Comparison of ENCODE assay signal across 19 mouse cellular contexts in genomic region chr11:24131818-24132217, GRCm38 (mm10). TPM values are rescaled to one million over a fixed set of nuclear protein-coding genes. Genes with fewer than 3 reads are reported as not detected.
DNase-seq lines count a peak whose midpoint lies in the region; ATAC-seq and TF ChIP-seq lines count a peak whose summit lies in the region.
"Had no signal": no experiment of that assay in that cellular context is flagged by ENCODE, and none has a peak within 500 bp of the region (broad histone marks: within the 10 kb centered on the region; RNA-seq: fewer than 3 reads in every experiment).

No protein-coding gene starts in this region.

- no peak overlapping the region for H3K4me3 ChIP-seq in hindbrain, embryonic 10.5 days
- no peak overlapping the region for H3K4me3 ChIP-seq in hindbrain, postnatal 0 days (ENCODE audit: low read length)
- H3K4me3 ChIP-seq: erythroblast, embryonic 14.5 days; limb, embryonic 13.5 days had no signal

- H3K4me2 ChIP-seq in hindbrain, postnatal 0 days (ENCODE audit: low read depth, low read length): no peak overlapping the region
- H3K4me2 ChIP-seq: limb, embryonic 13.5 days had no signal

- peaks cover 14% of the 10 kb centered on the region; the same call in 1 of the 2 replicates for H3K36me3 ChIP-seq in hindbrain, embryonic 10.5 days
- H3K36me3 ChIP-seq in hindbrain, postnatal 0 days (ENCODE audit: insufficient read depth, low read length): no peaks in the 10 kb centered on the region

- WGBS in hindbrain, embryonic 10.5 days: 81% methylated on average over 2 of the region's 2 CpGs
- WGBS in hindbrain, postnatal 0 days: 87% methylated on average over 2 of the region's 2 CpGs

- TF ChIP-seq CTCF in hindbrain, postnatal 0 days (IDR thresholded peaks at IDR 0.05; ENCODE audit: low read depth): no peak

- H3K4me1 ChIP-seq in hindbrain, embryonic 10.5 days (replicated peaks): peaks cover 38% of the 10 kb centered on the region
- H3K4me1 ChIP-seq in hindbrain, postnatal 0 days (ENCODE audit: insufficient read depth, low read length): peaks cover 4% of the 10 kb centered on the region; the same call in 1 of the 2 replicates

- H3K27ac ChIP-seq in hindbrain, embryonic 10.5 days: 0 out of 2 replicates have a peak overlapping the region, but pooled peaks have one; percentile 2
- H3K27ac ChIP-seq in hindbrain, postnatal 0 days: no peak overlapping the region
- H3K27ac ChIP-seq: limb, embryonic 13.5 days had no signal

- DNase-seq in hindbrain, embryonic 10.5 days (ENCODE audit: low spot score): no peak
- no peak for DNase-seq in hindbrain, postnatal 0 days (ENCODE audit: low spot score)
- peak; percentile 73 to 77 for DNase-seq in B cell, adult 2 months
- DNase-seq in spleen, postnatal 36 days (ENCODE audit: low spot score in 2 of 2): peak; percentile 84 to 87
- DNase-seq in right cerebral cortex, postnatal 36 days (ENCODE audit: low spot score in 2 of 2): no peak
- DNase-seq in lung, postnatal 14 days: no peak
- DNase-seq in retina, postnatal 1 day: no peak
- DNase-seq: adrenal gland, adult 8-10 months; heart, adult 18-20 months; heart, postnatal 10 days; kidney, postnatal 36 days had no signal

- no peak for ATAC-seq in hindbrain, postnatal 0 days
- ATAC-seq in hematopoietic stem cell, adult 5-6 weeks (replicated peaks in 1 of 2; ENCODE audit: insufficient read depth in 1 of 2, low FRiP score in 2 of 2, low TSS enrichment in 1 of 2, low read depth in 1 of 2, poor library complexity in 2 of 2, severe bottlenecking in 2 of 2): peak; percentile 18 to 37; a peak in 2 of 4 replicates
- ATAC-seq: intestine, embryonic 16.5 days; Patski had no signal

- no peaks in the 10 kb centered on the region for H3K9me3 ChIP-seq in hindbrain, embryonic 10.5 days
- H3K9me3 ChIP-seq in hindbrain, postnatal 0 days (ENCODE audit: low read length): no peaks in the 10 kb centered on the region
- H3K9me3 ChIP-seq: limb, embryonic 13.5 days had no signal

- no peak overlapping the region for H3K9ac ChIP-seq in hindbrain, postnatal 0 days (replicated peaks; ENCODE audit: low read length)
- H3K9ac ChIP-seq: limb, embryonic 13.5 days had no signal

- H3K27me3 ChIP-seq in hindbrain, embryonic 10.5 days (ENCODE audit: insufficient read depth, poor library complexity, severe bottlenecking): no peaks in the 10 kb centered on the region
- H3K27me3 ChIP-seq in hindbrain, postnatal 0 days (ENCODE audit: insufficient read depth, low read length): no peaks in the 10 kb centered on the region
- H3K27me3 ChIP-seq: limb, embryonic 13.5 days had no signal

RNA-seq across cellular contexts. Expression of gene Bcl11a, which starts 54.0 kb away (rescaled TPM):
- 20.7 and 54.9 TPM in 2 replicates for polyA plus RNA-seq in hindbrain, embryonic 10.5 days (2016; fragmentation: Nextera tagmentation; extraction: Ambion mirVana)
- total RNA-seq in hindbrain, postnatal 0 days (2014; rRNA removed): 32.2 and 32.3 TPM in 2 replicates
- 69.8 and 73.5 TPM in 2 replicates for polyA plus RNA-seq in hindbrain, postnatal 0 days (2015; fragmentation: Nextera tagmentation; extraction: Ambion mirVana)
- 69.0 and 78.6 TPM in 2 replicates for total RNA-seq in hematopoietic stem cell, adult 5-6 weeks (2017)
- polyA plus RNA-seq: C2C12, Patski had no signal

RNA-seq across cellular contexts. Expression of gene A830031A19Rik, which starts 57.0 kb away (rescaled TPM):
- not detected in 2 replicates for polyA plus RNA-seq in hindbrain, embryonic 10.5 days (2016; fragmentation: Nextera tagmentation; extraction: Ambion mirVana)
- total RNA-seq in hindbrain, postnatal 0 days (2014; rRNA removed): not detected in 2 replicates
- not detected in 2 replicates for polyA plus RNA-seq in hindbrain, postnatal 0 days (2015; fragmentation: Nextera tagmentation; extraction: Ambion mirVana)
- total RNA-seq in hematopoietic stem cell, adult 5-6 weeks (2017): not detected in 2 replicates
- total RNA-seq: adrenal gland, adult 8-10 months; heart, adult 18-20 months; heart, postnatal 10 days; megakaryocyte, adult 5-6 weeks; midbrain, postnatal 0 days had no signal
- polyA plus RNA-seq: C2C12; erythroblast, embryonic 14.5 days; intestine, embryonic 16.5 days; limb, embryonic 13.5 days; midbrain, postnatal 0 days; Patski had no signal

Comparison
In these comparisons a context has a peak if more than half of its experiments do, and no peak if none do; other contexts are left out.
1. DNase-seq: peak in B cell, adult 2 months (2 of 2) and spleen, postnatal 36 days (2 of 2); none in hindbrain, embryonic 10.5 days (single experiment), hindbrain, postnatal 0 days (single experiment), right cerebral cortex, postnatal 36 days (0 of 2), lung, postnatal 14 days (single experiment) and retina, postnatal 1 day (single experiment).